Mouse (Mus musculus): ENCODE results near the gene Kctd12b. TPM values are rescaled to one million over a fixed set of nuclear protein-coding genes. Genes with fewer than 3 reads are reported as not detected.

Kctd12b gene
- polyA plus RNA-seq, 1 experiment from 2014 or later: 4.8 TPM

DNA sequence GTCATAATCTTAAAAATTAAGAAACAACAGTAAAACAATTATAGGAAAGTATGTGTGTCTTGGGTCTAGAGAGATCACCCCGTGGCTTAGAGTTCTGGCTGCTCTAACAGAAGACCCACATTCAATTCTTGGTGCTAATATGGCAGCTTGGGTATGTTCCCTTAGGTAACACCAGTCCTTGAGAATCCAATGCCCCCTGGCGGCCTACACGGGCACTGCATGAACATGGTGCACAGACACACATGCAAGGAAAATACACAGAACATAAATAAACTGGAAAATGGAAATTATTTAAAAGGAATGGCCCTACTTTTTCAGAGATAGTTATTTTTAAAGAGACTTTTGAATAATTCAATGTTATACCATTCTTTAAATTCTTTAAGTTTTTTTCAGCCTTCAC, 55.6 kb downstream of the Kctd12b start:
- WGBS: 79% methylated on average over 3 of the region's 3 CpGs
- Histone ChIP-seq H3K4me1 (no peaks in the 10 kb centered on the region), H3K4me3 (no peak overlapping the region), H3K27me3 (replicated peaks) (no peaks in the 10 kb centered on the region), H3K27ac (no peak overlapping the region), H3K36me3 (replicated peaks) (no peaks in the 10 kb centered on the region), H3K9me3 (no peaks in the 10 kb centered on the region), H3K9ac (no peak overlapping the region), H3K4me2 (no peak overlapping the region)
- no peak for ATAC-seq (replicated peaks)

GRCm38 (mm10) chrX:153636247-153636646, 59.9 kb downstream of the Kctd12b start:
- Histone ChIP-seq H3K4me1 (no peaks in the 10 kb centered on the region), H3K9me3 (no peaks in the 10 kb centered on the region), H3K9ac (no peak overlapping the region), H3K27ac (no peak overlapping the region), H3K36me3 (replicated peaks) (no peaks in the 10 kb centered on the region), H3K4me3 (no peak overlapping the region), H3K4me2 (no peak overlapping the region), H3K27me3 (replicated peaks) (no peaks in the 10 kb centered on the region)
- WGBS: 2% methylated on average over 1 of the region's 1 CpGs
- ATAC-seq (replicated peaks): no peak

Other genes starting within 250 kb of the Kctd12b start
- gene Ubqln2, start 198.2 kb downstream of the Kctd12b start, polyA plus RNA-seq (2015; fragmentation: Nextera tagmentation; extraction: Ambion mirVana): 53.4 and 54.0 TPM in 2 replicates
- not detected in 2 replicates for gene Cypt3, start 137.8 kb downstream of the Kctd12b start, polyA plus RNA-seq (2015; fragmentation: Nextera tagmentation; extraction: Ambion mirVana)
- 130 and 146 TPM in 2 replicates for gene Nbdy, start 27.2 kb upstream of the Kctd12b start, polyA plus RNA-seq (2015; fragmentation: Nextera tagmentation; extraction: Ambion mirVana)
- 29.1 and 30.9 TPM in 2 replicates for gene Spin2c, start 135.8 kb upstream of the Kctd12b start, polyA plus RNA-seq (2015; fragmentation: Nextera tagmentation; extraction: Ambion mirVana)